Mouse (Mus musculus) hindlimb bud, embryonic 11.5 days (tissue): ENCODE results near the gene Espn.

Experiments
- DNase-seq: peaks from one replicate; pipeline ENCODE4 v3.0.0-alpha.2; 2012; ENCODE audit warnings: low read depth, low spot score; ENCODE audit errors: extremely low spot score

The Espn gene

DNA sequence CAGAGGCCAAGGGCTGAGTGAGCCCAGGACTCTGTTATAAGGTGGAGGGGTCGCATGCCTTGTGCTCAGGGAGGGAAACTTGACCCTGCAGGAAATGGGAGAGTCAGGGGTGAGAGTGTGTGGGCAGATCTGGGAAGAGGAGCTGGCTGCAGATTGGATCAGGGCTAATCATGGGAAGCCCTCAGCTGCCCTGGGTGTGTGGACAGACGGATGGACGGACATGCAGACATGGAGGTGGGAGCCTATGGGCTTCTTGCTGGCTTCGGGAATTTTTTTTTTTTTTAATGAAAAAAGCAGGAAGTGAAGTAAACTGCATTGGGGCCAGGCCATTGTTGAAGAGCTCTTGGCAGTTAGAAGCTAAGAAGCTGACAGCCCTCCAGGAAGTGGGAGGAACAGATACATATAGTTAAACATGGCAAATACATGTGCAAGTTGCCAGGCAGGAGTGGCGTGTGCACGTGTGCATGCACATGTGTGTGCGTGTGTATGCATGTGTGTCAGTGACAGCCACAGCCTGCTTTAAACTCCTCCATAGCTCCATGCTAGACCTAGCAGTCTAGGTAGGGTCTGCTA lies 51.0 kb downstream of the Espn start:
- no peak for DNase-seq

DNA sequence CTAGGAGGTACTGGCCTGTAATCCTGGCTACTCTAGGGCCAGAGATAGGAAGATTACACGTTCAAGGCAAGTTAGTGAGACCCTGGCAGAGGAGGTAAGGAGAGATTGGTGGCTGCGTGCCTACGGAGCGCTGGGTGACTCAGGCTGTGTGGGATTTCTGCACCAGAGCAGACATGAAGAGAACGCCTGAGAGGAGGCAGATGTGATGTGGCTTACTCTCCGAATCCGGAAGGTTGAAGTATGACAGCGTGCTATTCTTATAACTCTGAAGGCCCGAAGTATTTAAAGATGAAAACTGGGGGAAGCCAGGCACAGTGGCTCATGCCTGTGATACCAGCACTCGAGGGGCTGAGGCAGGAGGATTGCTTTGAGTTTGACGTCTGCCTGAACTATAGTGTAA lies 51.6 kb downstream of the Espn start:
- DNase-seq = no peak

DNA sequence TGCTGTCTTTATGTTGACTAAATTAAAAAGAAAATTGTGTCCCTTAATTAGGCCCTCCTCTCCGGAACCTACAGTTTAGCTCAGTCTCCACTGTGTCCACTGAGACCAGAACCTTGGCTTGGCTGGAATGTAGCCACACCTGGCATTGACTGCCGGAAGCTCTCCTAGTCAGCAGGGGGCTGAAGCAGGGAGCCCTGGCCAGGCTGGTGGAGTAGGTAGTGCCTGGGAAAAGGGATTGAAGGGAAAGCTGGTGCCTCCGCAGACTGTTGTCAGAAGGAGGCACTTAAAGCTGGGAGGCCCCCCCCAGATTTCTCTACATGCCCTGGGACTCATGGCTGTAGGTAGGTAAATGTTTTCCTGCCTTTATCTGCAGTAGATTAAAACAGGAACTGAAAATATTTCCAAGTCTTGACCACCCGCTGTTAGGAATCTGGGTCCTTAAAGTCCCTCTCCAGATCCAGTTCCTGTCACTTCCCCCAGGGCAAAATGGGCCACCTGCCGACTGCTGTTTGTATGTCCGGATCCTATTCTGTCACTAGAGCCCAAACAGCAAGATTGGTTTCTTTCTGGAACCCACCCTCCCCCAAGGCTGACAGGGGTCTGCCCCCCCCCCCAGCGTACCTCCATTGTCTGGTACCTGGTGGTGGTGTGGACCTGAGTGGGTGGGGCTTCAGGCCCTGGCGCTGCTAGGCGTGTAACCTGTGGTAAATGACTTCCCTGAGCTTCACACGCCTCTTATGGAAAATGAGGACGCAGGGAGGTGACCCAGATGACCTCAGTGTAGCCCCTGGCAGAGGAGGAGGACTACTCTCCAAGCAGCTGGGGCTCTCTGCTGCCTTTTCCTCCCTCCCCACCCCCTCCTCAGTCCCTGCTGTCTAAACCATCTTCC lies 54.0 kb downstream of the Espn start:
- DNase-seq = no peak

DNA sequence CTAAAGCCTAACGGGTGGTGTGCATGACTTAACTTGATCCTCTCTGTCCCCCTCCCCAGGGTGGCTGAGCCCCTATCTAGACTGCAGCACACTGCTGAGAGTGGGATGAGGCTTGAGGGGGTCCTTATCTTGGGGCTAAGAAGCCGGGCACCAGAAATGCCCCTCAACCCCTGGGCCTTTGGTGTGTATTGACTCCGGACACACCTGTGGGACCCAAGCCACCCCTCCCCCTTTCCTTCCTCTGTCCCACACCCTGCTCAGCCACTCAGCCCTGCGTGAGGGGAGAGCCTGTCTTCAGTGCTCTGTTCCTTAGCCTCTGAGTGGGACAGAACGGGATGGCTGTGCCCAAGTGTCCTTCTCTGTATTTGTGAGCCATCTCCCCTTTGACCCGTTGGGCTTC lies 55.2 kb downstream of the Espn start:
- DNase-seq = no peak

DNA sequence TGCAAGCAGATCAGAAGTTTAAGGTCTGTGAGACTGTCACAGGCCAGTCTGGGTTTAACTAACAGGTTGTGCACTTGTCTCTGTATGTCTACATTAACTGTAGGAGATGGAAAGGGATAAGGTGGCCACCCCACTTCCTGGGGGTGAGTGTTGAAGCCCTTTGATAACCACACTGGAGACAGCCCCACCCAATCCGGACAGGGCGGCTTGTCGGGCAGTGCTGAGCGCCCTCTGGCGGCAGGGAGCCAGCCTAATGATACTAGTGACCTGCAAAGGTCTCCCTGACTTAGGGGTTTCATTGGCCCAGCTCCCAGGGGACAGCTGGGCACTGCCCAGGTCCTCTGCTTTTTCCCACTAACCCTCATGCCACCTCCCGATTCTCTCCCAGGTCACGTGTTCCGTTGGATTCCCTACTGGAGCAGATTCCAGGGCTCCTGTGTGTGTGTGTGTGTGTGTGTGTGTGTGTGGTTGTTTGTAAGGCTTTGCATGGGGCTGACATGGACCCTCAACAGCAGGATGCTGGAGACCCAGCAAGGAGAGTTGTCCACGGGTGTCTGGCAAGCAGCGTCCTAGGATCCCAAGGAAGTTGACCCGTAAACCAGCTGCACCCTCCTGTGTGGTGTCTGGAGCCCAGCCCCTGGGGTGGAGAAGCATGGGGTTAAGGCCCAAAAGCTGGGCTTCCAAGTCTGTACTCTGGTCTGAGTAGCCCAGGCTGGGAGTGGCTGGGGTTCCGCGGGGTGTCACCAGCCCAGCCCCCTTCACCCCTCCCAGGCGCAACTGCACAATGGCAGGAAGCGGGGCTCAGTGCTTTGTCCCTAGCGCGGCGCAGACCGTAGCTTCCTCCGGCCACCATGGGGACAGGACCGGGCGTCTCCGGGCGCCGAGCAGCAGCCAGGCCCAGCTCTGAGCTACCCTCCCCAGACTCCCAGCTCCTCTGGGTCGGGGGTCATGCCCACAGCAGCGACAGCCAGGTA lies 55.9 kb downstream of the Espn start:
- DNase-seq = no peak

DNA sequence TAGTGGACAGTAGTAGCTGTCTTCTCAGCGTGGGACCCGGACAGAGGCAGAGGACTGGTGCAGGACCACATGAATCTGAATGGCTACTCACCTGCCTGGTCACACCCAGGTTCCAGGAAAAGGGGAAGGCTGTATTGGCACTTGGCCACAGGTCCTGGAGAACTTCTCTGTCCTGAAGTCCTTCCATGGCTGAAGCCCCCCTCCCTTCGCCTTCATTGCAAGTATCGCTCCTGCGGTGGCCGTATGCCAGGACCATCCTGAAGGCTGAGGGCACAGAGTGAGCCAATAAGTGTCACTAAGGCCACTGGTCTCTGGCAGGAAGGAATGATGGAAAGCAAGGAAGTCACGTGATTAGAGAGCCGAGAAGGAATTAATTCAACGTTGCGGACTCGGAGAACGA lies 57.9 kb downstream of the Espn start:
- no peak for DNase-seq

DNA sequence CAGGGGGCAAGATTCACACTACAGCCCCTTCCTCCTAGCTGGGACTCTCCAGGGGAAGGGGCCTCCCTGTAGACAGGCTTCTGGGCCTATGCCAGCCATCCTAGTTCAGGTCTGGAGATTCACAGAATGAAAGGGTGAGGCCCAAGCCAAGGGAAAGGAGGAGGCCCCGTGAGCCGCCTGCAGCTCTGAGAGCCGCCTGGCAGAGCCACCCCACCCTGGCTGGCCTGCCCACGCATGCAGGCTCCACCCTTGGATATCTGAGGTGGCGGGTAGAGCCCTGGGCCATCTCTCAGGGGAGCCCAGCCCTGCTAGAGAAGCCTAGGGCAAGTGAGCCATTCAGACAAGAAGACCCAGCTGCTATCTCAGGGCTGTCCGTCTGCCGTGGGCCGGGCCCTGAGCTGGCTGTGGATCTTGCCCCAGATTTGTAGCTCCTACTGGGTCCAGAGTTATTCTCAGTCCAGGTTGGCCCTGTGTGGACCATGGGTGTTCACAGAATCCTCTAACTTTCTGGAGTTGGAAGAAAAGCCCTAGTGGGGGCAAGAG lies 59.3 kb downstream of the Espn start:
- DNase-seq = no peak

DNA sequence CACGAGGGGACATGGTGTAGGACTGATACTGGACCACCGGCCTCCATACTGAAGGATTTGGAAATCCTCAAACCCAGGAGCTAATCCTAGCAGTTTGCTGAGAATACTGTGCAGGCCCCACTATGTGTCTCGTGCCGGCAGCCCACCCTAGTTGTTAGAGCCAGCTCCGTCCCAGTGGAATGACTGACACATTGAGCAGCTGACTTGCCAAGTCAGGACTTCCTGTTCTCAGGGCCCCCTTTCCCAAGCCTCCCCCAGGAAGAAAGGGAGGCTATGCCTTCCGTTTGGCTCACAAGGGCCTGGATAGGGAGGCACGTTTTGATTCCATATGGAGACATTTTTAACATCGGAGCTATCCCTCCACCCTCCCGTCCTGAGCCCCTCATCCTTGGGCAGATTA lies 62.0 kb downstream of the Espn start:
- no peak for DNase-seq

DNA sequence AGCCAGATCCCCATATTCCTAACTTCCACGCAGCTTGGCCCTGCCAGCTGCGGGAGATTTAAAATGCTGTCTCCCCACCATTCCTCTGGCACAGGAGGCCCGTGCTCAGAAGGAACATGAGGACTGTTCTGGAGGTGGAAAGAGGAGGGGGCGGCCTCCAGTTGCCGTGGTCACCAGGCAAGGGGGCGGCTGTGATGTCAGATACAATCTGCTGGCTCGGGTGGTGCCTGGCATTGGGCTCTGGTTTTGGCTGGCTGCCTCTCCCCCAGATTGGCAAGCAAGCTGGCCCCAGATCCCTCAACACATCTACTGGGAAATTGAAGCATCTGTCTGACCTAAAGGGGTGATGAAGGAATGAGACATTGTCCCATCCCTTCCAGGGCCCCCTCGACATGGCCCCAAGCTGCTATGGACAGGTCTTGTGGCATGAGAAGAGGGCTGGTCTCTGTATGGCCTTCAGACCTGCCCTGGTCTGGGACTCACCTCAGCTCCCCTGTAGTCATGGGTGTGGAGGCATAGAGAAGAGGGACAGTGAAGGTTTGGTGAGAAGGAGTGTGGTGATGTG lies 63.5 kb downstream of the Espn start:
- no peak for DNase-seq

DNA sequence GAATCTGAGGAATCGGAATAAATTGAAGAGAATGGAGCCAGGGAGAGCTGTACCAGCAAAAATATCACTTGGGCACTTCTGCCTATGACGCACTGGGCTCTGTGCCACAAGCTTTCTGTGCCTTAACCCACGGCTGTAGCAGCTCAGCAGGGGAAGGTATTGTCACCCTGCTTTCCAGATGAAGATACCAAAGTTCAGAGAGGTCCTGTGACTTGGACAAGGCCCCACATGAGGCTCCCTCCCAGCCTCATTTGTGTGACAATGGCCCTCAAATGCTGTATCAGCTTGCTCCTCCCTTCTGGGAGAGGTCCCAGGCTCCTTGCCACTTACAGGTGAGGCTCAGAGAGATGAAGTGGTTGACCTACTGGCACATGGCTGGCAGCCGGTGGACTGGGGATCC lies 64.0 kb downstream of the Espn start:
- no peak for DNase-seq

DNA sequence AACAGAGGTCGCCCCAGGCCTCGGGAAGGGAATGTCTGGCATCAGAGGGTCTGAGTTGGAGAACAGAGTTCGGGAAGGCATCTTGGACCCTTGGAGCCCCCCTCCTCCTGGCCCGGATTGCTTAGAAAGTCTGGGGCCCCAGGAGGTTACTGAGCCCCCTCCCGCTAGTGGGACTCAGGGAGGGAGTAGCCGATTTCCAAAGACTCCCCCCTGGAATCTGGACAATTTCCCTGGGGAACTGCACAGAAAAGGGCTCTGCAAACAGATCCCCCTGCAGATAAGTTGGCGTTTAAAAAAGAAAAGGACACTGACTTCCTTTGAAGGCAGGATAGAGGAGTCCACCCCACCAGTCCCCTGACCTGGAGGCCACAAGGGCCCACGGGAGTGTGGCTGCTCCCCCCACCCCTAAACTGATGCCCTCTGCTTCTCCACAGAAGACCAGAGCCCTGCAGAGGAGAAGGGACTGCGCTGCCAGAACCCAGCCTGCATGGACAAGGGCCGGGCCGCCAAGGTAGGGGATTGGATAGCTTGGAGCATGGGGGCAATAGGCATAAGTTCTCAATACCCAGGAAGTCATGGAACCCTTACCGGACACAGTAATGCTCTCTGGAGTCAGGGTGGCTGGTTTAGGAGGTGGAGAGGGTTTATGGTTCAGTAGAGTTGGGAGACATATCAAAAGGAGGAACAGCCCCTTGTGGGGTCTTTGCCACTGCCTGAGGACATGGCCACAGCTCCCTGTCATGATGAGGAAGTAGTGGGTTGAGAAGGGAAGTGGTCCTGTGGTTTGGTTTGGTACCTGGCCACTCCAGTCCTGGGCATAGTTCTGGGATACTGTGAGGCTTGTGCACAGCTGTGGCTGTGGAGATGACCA lies 64.7 kb downstream of the Espn start:
- no peak for DNase-seq

DNA sequence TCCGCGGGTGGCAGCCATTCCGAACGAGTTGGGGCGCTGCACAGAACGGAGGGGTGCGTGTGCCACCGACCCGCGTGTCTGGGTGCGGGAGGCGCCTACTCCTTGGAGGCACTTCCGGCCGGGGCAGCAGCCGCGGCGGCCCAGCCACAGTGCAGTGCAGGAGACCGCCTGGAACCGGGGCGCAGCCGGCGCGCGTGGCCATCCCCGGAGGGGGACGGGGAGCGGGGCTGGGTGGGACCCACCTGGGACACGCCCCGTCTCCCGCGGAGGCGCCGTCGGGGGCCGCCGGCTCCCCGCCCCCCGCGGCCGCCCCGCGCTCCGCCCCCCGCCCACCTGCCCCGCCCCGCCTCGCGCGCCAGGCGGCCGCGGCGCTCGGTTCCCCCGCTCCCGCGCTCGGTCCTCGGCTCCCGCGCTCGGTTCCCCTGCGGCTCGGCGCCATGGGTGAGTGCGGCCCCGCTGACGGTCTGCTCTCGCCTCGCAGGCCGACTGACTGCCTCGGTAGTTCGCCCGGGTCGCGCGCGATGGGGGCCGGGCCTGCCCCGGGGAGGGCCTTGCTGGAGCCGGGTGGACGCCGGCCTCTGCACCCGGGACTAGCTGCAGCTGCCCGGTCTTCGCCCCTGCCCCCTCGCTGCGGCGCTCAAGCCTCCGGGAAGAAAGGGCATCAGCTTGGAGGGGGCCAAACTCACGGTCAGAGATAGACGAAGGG lies 65.5 kb downstream of the Espn start:
- DNase-seq = no peak

DNA sequence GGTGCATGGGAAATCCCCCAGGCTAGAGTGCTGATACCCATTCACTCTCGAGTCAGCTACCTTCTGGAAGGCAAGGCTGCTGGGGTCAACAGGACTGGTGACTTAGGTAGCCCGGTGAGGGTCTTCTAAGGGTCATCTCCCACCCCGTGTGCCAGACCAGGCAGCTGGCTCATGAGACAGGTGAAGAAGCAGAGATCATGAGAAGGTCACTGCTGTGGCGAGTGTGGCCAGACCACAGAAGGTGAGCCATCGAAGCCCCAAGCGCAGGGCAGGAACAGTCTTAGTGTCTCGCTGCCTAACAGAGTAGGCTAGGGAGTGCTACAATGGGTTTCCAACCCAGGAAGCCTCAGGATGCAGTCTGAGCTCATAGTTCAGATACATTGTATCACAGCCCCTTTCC lies 67.6 kb downstream of the Espn start:
- no peak for DNase-seq

DNA sequence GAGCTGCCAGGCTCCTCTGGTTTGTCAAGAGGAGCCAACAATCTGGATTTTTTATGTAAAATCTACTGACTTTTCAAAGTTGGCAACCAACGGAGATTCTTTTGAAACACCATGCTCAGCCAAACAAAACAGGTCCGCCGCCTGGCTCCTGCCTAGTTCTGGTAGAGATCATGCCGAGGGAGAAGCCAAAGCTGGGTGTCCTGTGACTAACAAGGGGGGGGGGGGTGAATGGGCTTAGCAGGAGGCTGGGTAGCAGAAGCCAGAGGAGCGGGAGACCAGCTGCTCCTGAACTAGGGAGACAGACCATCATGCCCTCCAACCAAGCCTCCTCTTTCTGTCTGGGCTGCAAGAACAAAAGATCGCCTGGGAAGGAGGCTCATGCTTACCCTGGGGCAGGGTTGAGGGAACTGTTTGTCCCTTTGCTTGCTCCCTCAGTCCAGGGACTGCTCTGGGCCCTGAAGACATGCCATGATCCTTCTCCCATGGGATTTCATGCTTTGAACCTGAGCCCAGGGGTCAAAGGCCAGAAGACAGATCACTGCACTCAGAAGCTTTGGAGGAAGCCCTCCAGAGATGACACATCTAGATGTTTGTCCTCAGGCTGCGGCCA lies 68.5 kb downstream of the Espn start:
- no peak for DNase-seq

DNA sequence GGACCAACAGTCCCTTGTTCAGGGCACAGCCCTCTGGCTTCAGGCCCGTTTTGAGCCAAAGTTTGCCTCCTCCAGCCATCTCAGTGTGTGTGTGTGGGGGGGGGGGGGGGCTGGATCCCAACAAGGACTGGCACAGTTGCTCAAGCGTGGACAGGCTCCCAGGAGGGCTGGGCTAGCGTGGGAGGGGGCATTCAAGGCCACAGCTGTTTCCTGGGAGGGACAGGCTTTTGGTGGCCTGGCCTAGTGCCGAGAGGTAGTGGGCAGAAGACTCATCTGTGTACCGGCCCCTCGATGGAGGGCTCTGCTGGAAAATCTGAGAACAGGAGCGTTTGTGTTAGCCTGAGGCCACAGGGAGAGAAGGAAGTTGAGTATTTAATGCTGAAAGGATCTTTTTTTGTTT lies 72.2 kb downstream of the Espn start:
- no peak for DNase-seq

DNA sequence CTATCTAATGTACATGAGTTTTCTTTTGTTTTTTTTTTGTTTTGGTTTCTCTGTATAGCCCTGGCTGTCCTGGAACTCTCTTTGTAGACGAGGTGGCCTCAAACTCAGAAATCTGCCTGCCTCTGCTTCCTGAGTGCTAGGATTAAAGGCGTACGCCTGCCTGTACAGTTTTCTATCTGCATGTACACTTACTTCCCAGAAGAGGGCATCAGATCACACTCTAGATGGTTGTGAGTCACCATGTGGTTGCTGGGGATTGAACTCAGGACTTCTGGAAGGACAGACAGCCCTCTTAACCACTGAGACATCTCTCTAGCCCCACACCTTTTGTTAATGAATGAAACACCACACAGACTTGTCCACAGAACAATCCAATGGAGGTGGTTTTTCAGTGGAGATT lies 72.9 kb downstream of the Espn start:
- no peak for DNase-seq

DNA sequence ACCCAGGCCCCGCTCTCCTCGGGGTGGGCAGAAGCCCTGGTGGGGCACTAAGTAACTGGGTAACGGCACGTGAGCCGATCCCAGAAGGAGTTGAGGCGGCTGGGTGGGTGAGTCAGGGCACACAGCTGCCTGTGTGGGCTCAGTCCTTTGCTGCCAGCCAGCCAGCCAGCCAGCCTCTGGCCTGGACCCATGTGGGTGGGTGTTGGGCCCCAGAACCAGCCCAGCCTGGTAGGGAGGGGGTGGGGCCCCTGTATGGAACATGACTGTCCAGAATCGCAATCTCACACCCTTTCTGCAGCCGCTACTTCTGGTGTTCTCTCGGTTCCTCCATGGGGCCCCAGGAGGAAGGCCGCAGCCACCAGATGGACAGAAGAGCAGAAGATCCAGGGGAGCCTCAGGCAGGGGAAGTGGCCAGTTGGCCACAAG lies 74.1 kb downstream of the Espn start:
- no peak for DNase-seq

DNA sequence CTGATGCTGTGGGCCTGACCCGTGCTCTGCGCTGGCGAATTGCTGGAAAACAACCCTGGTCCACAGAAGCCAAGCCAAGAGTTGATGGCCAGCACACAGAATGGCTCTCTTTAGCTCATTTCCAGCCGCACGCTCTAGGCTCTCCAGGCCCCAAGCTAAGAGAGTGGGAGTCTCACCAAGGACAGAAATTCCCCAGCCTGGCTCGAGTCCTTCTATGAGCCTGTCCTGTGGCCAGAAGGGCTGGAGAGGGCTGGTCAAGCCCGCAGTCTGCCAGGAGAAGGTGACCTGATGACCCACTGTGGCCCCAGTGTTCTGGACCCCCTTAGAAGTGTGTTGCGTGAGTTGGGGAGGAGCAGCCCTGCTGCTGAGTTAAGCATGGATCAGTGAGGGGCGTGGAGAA lies 75.0 kb downstream of the Espn start:
- no peak for DNase-seq

DNA sequence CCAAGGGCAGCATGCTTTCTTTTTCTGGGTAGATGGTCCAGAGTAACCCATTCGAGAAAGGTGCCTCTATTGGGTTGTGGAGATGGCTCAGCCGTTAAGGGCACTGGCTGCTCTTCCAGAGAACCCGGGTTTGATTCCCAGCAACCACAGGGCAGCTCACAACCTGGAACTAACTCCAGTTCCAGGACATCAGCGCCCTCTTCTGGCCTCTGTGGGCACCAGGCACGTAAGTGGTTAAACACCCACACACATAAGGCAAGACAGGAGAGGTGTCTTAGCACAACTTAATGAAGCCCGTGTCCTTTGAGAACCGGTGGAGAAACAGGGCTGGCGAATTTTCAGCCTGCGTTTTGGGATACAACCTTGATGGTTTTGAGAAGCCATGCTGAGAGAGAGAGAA lies 77.6 kb downstream of the Espn start:
- no peak for DNase-seq
